Mouse (Mus musculus) midbrain, embryonic 13.5 days (tissue): Measurements from ENCODE around the gene Nr1h4. TPM values are rescaled to one million over a fixed set of nuclear protein-coding genes. Genes with fewer than 3 reads are reported as not detected.

ENCODE experiments used
- ATAC-seq: fragments of 200-750 bp; cut with Nextera tagmentation; 2 replicates; pipeline ENCODE4 v1.8.0; 2017; ENCODE audit warnings: mild to moderate bottlenecking, moderate TSS enrichment, moderate library complexity
- H3K27ac ChIP-seq: fragments of 300-500 bp; sonication (generic); 2 replicates; pipeline ENCODE4 v1.5.1; 2015; ENCODE audit warnings: inconsistent platforms, mild to moderate bottlenecking, moderate library complexity
- H3K27me3 ChIP-seq: fragments of 300-500 bp; sonication (generic); 2 replicates; pipeline ENCODE4 v1.6.1; 2015; ENCODE audit warnings: mild to moderate bottlenecking, inconsistent platforms
- H3K36me3 ChIP-seq: fragments of 300-500 bp; sonication (generic); 2 replicates; pipeline ENCODE4 v1.6.1; 2015; ENCODE audit warnings: mild to moderate bottlenecking, inconsistent platforms
- H3K4me1 ChIP-seq: fragments of 300-500 bp; sonication (generic); replicated peaks from 2 replicates; pipeline ENCODE4 v1.6.1; 2015; ENCODE audit warnings: inconsistent platforms
- H3K4me2 ChIP-seq: fragments of 300-500 bp; sonication (generic); replicated peaks from 2 replicates; pipeline ENCODE4 v1.6.1; 2015; ENCODE audit warnings: moderate library complexity, mild to moderate bottlenecking, inconsistent platforms
- H3K4me3 ChIP-seq: fragments of 300-500 bp; sonication (generic); replicated peaks from 2 replicates; pipeline ENCODE4 v1.5.1; 2015; ENCODE audit warnings: mild to moderate bottlenecking, inconsistent platforms
- H3K9ac ChIP-seq: fragments of 300-500 bp; sonication (generic); replicated peaks from 2 replicates; pipeline ENCODE4 v1.6.1; 2015; ENCODE audit warnings: mild to moderate bottlenecking, inconsistent platforms
- H3K9me3 ChIP-seq: fragments of 300-500 bp; sonication (generic); 2 replicates; pipeline ENCODE4 v1.6.1; 2016; ENCODE audit warnings: mild to moderate bottlenecking, inconsistent platforms
- WGBS: fragments of 180-500 bp; shearing (Covaris S2); methylation state at CpG from one replicate; pipeline ENCODE4 v1.1.7; 2015; 5-methylcytosine and 5-hydroxymethylcytosine counted together
- polyA plus RNA-seq: library from polyadenylated mRNA; unstranded; fragments of >200 nt; fragmentation: Nextera tagmentation; extraction: Ambion mirVana; gene quantifications from 2 replicates; pipeline ENCODE4 v1.2.1, GENCODE M21; 2015

Nr1h4 gene
- polyA plus RNA-seq, 1 experiment from 2014 or later, result not detected

GRCm38 (mm10) chr10:89519226-89519625 is 14.2 kb downstream of the Nr1h4 start:
- Histone ChIP-seq H3K4me1 (no peaks in the 10 kb centered on the region), H3K4me2 (no peak overlapping the region), H3K9me3 (no peaks in the 10 kb centered on the region), H3K9ac (no peak overlapping the region), H3K4me3 (no peak overlapping the region), H3K27me3 (no peaks in the 10 kb centered on the region), H3K36me3 (no peaks in the 10 kb centered on the region), H3K27ac (no peak overlapping the region)
- no peak for ATAC-seq
- WGBS, result 86% methylated on average over 4 of the region's 4 CpGs

- ATAC-seq, result no peak
- Histone ChIP-seq H3K36me3 (no peaks in the 10 kb centered on the region), H3K9ac (no peak overlapping the region), H3K4me2 (no peak overlapping the region), H3K27ac (no peak overlapping the region), H3K9me3 (no peaks in the 10 kb centered on the region), H3K27me3 (no peaks in the 10 kb centered on the region), H3K4me3 (no peak overlapping the region), H3K4me1 (no peaks in the 10 kb centered on the region)
- 93% methylated on average over 2 of the region's 2 CpGs for WGBS
These were observed 15.0 kb downstream of the Nr1h4 start for GRCm38 (mm10) chr10:89518365-89518764.

GRCm38 (mm10) chr10:89515813-89516212 is 17.6 kb downstream of the Nr1h4 start:
- no peaks in the 10 kb centered on the region for H3K4me1 ChIP-seq
- H3K4me3 ChIP-seq, result no peak overlapping the region
- H3K27me3 ChIP-seq, result no peaks in the 10 kb centered on the region
- no peak overlapping the region for H3K4me2 ChIP-seq
- H3K9ac ChIP-seq, result no peak overlapping the region
- WGBS, result 78% methylated on average over 2 of the region's 2 CpGs
- no peak overlapping the region for H3K27ac ChIP-seq
- H3K36me3 ChIP-seq, result no peaks in the 10 kb centered on the region
- no peak for ATAC-seq
- H3K9me3 ChIP-seq, result no peaks in the 10 kb centered on the region

DNA sequence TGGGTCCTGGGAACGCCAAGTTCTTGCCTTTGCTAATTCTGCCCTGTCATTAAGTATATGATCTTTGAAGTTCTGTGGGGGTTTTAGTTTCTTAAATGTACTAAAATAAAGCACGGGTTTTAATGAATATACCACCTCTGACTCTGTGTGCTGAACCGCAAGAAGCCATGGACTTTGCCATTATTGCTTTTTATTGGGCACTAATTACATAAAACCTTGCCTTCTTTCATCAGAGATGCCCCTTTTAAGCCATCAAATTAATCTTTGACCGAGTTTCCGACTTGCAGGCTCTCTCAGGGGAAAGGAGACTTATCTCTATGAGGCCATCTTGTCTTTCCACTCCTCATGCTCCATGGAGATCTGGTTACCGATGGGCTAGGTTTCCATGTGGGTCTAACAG is 20.8 kb downstream of the Nr1h4 start:
- no peaks in the 10 kb centered on the region for H3K36me3 ChIP-seq
- H3K27ac ChIP-seq, result no peak overlapping the region
- no peak overlapping the region for H3K9ac ChIP-seq
- H3K4me1 ChIP-seq, result no peaks in the 10 kb centered on the region
- no peaks in the 10 kb centered on the region for H3K27me3 ChIP-seq
- WGBS, result 84% methylated on average over 6 of the region's 6 CpGs
- no peak for ATAC-seq
- H3K9me3 ChIP-seq, result no peaks in the 10 kb centered on the region
- H3K4me2 ChIP-seq, result no peak overlapping the region
- no peak overlapping the region for H3K4me3 ChIP-seq

DNA sequence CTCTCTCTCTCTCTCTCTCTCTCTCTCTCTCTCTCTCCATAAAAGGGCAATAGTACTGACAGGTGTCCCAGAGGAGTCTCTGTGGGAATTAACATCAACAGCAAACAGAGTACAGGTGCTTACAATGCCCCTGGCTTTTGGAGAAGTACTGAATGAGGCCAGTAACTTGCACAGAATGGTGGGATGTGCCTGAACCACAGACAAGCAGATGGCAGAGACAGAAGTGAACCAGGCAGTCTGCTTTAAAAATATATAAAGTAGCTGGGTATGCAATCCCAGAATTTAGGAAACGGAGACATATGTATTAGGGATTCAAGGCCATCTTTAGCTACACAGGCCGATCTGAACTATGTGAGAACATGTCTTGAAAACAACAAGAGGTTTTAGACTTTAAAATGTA is 22.8 kb downstream of the Nr1h4 start:
- no peak for ATAC-seq
- H3K9ac ChIP-seq, result no peak overlapping the region
- 91% methylated on average over 2 of the region's 2 CpGs for WGBS
- no peak overlapping the region for H3K4me2 ChIP-seq
- no peaks in the 10 kb centered on the region for H3K9me3 ChIP-seq
- H3K4me1 ChIP-seq, result no peaks in the 10 kb centered on the region
- H3K4me3 ChIP-seq, result no peak overlapping the region
- H3K27ac ChIP-seq, result no peak overlapping the region
- no peaks in the 10 kb centered on the region for H3K36me3 ChIP-seq
- H3K27me3 ChIP-seq, result no peaks in the 10 kb centered on the region

- ATAC-seq, result no peak
- no peak overlapping the region for H3K4me2 ChIP-seq
- no peak overlapping the region for H3K9ac ChIP-seq
- no peaks in the 10 kb centered on the region for H3K27me3 ChIP-seq
- no peak overlapping the region for H3K27ac ChIP-seq
- H3K9me3 ChIP-seq, result no peaks in the 10 kb centered on the region
- WGBS, result 80% methylated on average over 2 of the region's 2 CpGs
- no peaks in the 10 kb centered on the region for H3K4me1 ChIP-seq
- H3K4me3 ChIP-seq, result no peak overlapping the region
- no peaks in the 10 kb centered on the region for H3K36me3 ChIP-seq
These were observed 24.8 kb downstream of the Nr1h4 start for GRCm38 (mm10) chr10:89508567-89508966.

GRCm38 (mm10) chr10:89506479-89506878 is 26.9 kb downstream of the Nr1h4 start:
- no peaks in the 10 kb centered on the region for H3K36me3 ChIP-seq
- no peak overlapping the region for H3K27ac ChIP-seq
- H3K4me1 ChIP-seq, result no peaks in the 10 kb centered on the region
- 93% methylated on average over 9 of the region's 9 CpGs for WGBS
- no peaks in the 10 kb centered on the region for H3K27me3 ChIP-seq
- no peak overlapping the region for H3K4me2 ChIP-seq
- no peaks in the 10 kb centered on the region for H3K9me3 ChIP-seq
- H3K4me3 ChIP-seq, result no peak overlapping the region
- no peak overlapping the region for H3K9ac ChIP-seq
- ATAC-seq, result no peak

DNA sequence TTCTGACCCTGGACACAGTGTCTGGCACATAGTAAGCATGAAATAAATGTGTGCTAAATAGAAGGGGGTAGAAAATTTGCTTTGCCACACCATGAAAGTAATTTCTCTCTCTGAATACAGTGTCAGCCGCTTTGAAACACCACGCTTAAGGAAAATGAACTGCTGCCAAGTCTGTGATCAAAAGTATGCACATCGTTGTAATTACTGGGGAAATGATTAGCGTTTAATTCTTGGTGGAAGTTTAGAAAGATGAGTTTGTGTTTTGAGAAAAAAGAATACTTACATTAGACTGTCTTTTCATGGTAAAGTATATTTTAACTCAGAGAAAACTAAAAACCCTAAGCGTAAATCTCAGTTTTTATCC is 27.8 kb downstream of the Nr1h4 start:
- WGBS, result 92% methylated on average over 5 of the region's 5 CpGs
- no peaks in the 10 kb centered on the region for H3K27me3 ChIP-seq
- H3K4me2 ChIP-seq, result no peak overlapping the region
- no peak for ATAC-seq
- H3K9me3 ChIP-seq, result no peaks in the 10 kb centered on the region
- H3K4me3 ChIP-seq, result no peak overlapping the region
- no peaks in the 10 kb centered on the region for H3K4me1 ChIP-seq
- H3K36me3 ChIP-seq, result no peaks in the 10 kb centered on the region
- no peak overlapping the region for H3K9ac ChIP-seq
- H3K27ac ChIP-seq, result no peak overlapping the region

DNA sequence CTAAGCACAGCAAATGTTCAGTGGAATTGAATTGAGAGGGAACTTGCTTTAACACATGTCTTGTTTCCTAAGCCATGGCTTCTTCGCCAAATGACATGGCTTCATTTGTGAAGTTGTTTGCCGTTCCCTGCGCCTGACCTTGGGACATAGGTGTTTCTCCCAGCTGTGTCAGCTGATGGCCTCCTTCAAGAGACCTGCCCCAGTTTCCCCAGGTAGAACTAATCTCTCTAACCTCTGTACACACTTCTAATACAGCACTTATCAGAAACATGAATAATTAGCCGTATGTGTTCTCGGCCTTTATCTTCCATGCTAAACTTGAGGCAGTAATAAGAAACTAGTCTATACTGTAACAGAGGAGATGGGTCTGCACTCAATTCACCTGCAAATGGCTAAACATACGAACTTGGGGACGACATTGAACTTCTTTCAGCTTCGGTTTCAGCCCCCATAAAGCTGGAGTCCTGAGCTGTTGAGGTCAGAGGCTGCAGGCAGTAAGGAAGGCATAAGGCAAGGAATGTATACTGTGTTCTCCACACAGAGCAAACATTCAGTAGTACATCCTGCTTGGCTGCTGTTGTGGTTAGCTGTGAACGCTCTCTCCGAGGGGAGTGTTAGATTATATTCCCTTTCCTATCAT is 28.3 kb downstream of the Nr1h4 start:
- Histone ChIP-seq H3K9ac (no peak overlapping the region), H3K27ac (no peak overlapping the region), H3K36me3 (no peaks in the 10 kb centered on the region), H3K4me2 (no peak overlapping the region), H3K4me1 (no peaks in the 10 kb centered on the region), H3K27me3 (no peaks in the 10 kb centered on the region), H3K9me3 (no peaks in the 10 kb centered on the region), H3K4me3 (no peak overlapping the region)
- WGBS, result 94% methylated on average over 10 of the region's 10 CpGs
- no peak for ATAC-seq

GRCm38 (mm10) chr10:89502986-89503560 is 30.3 kb downstream of the Nr1h4 start:
- Histone ChIP-seq H3K4me3 (no peak overlapping the region), H3K9me3 (no peaks in the 10 kb centered on the region), H3K9ac (no peak overlapping the region), H3K27ac (no peak overlapping the region), H3K36me3 (no peaks in the 10 kb centered on the region), H3K27me3 (no peaks in the 10 kb centered on the region), H3K4me2 (no peak overlapping the region), H3K4me1 (no peaks in the 10 kb centered on the region)
- 70% methylated on average over 5 of the region's 5 CpGs for WGBS
- ATAC-seq, result no peak

- ATAC-seq, result no peak
- H3K4me1 ChIP-seq, result no peaks in the 10 kb centered on the region
- no peaks in the 10 kb centered on the region for H3K36me3 ChIP-seq
- H3K4me3 ChIP-seq, result no peak overlapping the region
- no peaks in the 10 kb centered on the region for H3K9me3 ChIP-seq
- H3K27me3 ChIP-seq, result no peaks in the 10 kb centered on the region
- H3K4me2 ChIP-seq, result no peak overlapping the region
- H3K9ac ChIP-seq, result no peak overlapping the region
- no peak overlapping the region for H3K27ac ChIP-seq
- 92% methylated on average over 6 of the region's 6 CpGs for WGBS
These were observed 31.5 kb downstream of the Nr1h4 start for GRCm38 (mm10) chr10:89501902-89502301.

GRCm38 (mm10) chr10:89495537-89495936 is 37.8 kb downstream of the Nr1h4 start:
- Histone ChIP-seq H3K27me3 (peaks cover 11% of the 10 kb centered on the region; the same call in 1 of the 2 replicates), H3K4me2 (no peak overlapping the region), H3K4me1 (0 out of 2 replicates have a peak, but pooled peaks cover 5% of the 10 kb centered on the region), H3K36me3 (no peaks in the 10 kb centered on the region), H3K9ac (no peak overlapping the region), H3K9me3 (no peaks in the 10 kb centered on the region), H3K4me3 (no peak overlapping the region), H3K27ac (no peak overlapping the region)
- 83% methylated on average over 7 of the region's 7 CpGs for WGBS
- no peak for ATAC-seq

GRCm38 (mm10) chr10:89491321-89491720 is 42.1 kb downstream of the Nr1h4 start:
- Histone ChIP-seq H3K4me2 (no peak overlapping the region), H3K27ac (no peak overlapping the region), H3K36me3 (no peaks in the 10 kb centered on the region), H3K9me3 (no peaks in the 10 kb centered on the region), H3K9ac (no peak overlapping the region), H3K4me3 (no peak overlapping the region), H3K4me1 (peaks cover 10% of the 10 kb centered on the region; the same call in 1 of the 2 replicates), H3K27me3 (peaks cover 13% of the 10 kb centered on the region; the same call in 1 of the 2 replicates)
- 11% methylated on average over 3 of the region's 3 CpGs for WGBS
- peak; percentile 63; the same call in 1 of the 2 replicates for ATAC-seq
